Mouse (Mus musculus) hindbrain, postnatal 0 days (tissue): ENCODE results near the gene Eif4g2. TPM values are rescaled to one million over a fixed set of nuclear protein-coding genes. Genes with fewer than 3 reads are reported as not detected.

Experiments used
- ATAC-seq: fragments of 200-750 bp; cut with Nextera tagmentation; 2 replicates; pipeline ENCODE4 v1.8.0; 2017; ENCODE audit warnings: mild to moderate bottlenecking, moderate TSS enrichment, moderate library complexity
- DNase-seq: peaks from one replicate; pipeline ENCODE4 v3.0.0-alpha.2; 2015; ENCODE audit warnings: low spot score
- H3K27ac ChIP-seq: fragments of 300-500 bp; sonication (generic); 2 replicates; pipeline ENCODE4 v1.5.1; 2014; ENCODE audit warnings: mild to moderate bottlenecking
- H3K27me3 ChIP-seq: fragments of 300-500 bp; sonication (generic); 2 replicates; pipeline ENCODE4 v1.6.1; 2014; ENCODE audit warnings: low read length, mixed read lengths; ENCODE audit not compliant: insufficient read depth
- H3K36me3 ChIP-seq: fragments of 300-500 bp; sonication (generic); 2 replicates; pipeline ENCODE4 v1.6.1; 2014; ENCODE audit warnings: low read length, mixed read lengths; ENCODE audit not compliant: insufficient read depth
- H3K4me1 ChIP-seq: fragments of 300-500 bp; sonication (generic); 2 replicates; pipeline ENCODE4 v1.6.1; 2014; ENCODE audit warnings: antibody characterized with exemption, low read length, mixed read lengths; ENCODE audit not compliant: insufficient read depth
- H3K4me2 ChIP-seq: fragments of 300-500 bp; sonication (generic); 2 replicates; pipeline ENCODE4 v1.6.1; 2014; ENCODE audit warnings: low read depth, mild to moderate bottlenecking, low read length, moderate library complexity, mixed read lengths
- H3K4me3 ChIP-seq: fragments of 300-500 bp; sonication (generic); 2 replicates; pipeline ENCODE4 v1.5.1; 2014; ENCODE audit warnings: low read length
- H3K9ac ChIP-seq: fragments of 300-500 bp; sonication (generic); replicated peaks from 2 replicates; pipeline ENCODE4 v1.6.1; 2014; ENCODE audit warnings: mild to moderate bottlenecking, low read length, moderate library complexity, mixed read lengths
- H3K9me3 ChIP-seq: fragments of 300-500 bp; sonication (generic); 2 replicates; pipeline ENCODE4 v1.6.1; 2016; ENCODE audit warnings: low read length, mixed read lengths
- CTCF ChIP-seq: IDR thresholded peaks from 2 replicates; pipeline ENCODE4 v1.5.1; 2016; ENCODE audit warnings: antibody characterized with exemption, control low read depth, low read depth
- WGBS: fragments of 180-500 bp; shearing (Covaris S2); extraction: QIAGEN DNeasy Blood & Tissue Kit; methylation state at CpG from one replicate; pipeline ENCODE4 v1.1.7; 2014; 5-methylcytosine and 5-hydroxymethylcytosine counted together
- polyA plus RNA-seq: library from polyadenylated mRNA; unstranded; fragments of >200 nt; fragmentation: Nextera tagmentation; extraction: Ambion mirVana; gene quantifications from 2 replicates; pipeline ENCODE4 v1.2.1, GENCODE M21; 2015
- total RNA-seq: library from RNA; depleted of rRNA; stranded (reverse); fragments of >200 nt; gene quantifications from 2 replicates; pipeline ENCODE4 v1.2.3, GENCODE M21; 2014

Eif4g2 gene
- total and polyA plus RNA-seq, 2 experiments from 2014 or later: 322 to 761 TPM

DNA sequence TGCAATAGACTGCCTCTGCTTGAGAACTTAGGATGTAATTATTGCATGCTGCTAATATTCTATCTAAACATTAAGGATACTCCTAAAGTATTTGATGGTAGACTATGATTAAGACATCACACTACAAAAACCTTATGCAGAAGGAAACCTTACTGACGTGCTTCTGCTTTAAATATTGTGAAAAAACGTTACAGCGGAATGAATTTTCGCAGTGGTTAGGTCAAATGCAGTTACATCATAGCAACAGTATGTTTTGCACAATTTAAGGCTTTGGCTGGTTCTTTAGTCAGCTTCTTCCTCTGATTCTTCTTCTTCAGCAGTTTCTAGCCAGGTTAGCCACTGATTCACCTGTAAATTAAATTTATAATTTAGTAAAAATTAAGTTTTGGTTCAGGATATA is 10.4 kb downstream of the Eif4g2 start:
- no peak for DNase-seq
- Histone ChIP-seq H3K4me3 (no peak overlapping the region), H3K27me3 (no peaks in the 10 kb centered on the region), H3K9me3 (0 out of 2 replicates have a peak, but pooled peaks cover 4% of the 10 kb centered on the region), H3K9ac (no peak overlapping the region), H3K4me2 (no peak overlapping the region), H3K27ac (no peak overlapping the region), H3K4me1 (no peaks in the 10 kb centered on the region), H3K36me3 (peaks cover 82% of the 10 kb centered on the region)
- 90% methylated on average over 4 of the region's 4 CpGs for WGBS
- no peak for TF ChIP-seq CTCF
- ATAC-seq: no peak

DNA sequence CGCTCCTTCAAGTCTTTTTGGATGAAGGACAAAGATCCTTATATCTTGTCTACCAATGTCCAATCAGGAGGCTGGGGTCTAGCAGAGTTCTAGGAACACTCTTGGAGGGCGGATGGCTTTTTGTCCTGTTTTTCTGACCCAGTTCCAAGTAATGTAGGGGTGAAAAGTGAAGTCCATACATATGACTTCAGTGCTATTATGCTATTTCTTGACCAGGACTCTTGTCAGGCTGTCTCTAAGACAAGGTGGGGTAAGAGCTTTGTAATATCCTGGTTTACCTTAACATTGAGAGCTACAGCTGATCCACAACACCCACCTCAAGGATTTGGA is 12.7 kb downstream of the Eif4g2 start:
- no peaks in the 10 kb centered on the region for H3K4me1 ChIP-seq
- H3K9me3 ChIP-seq: 0 out of 2 replicates have a peak, but pooled peaks cover 4% of the 10 kb centered on the region
- no peak overlapping the region for H3K9ac ChIP-seq
- H3K4me3 ChIP-seq: no peak overlapping the region
- TF ChIP-seq CTCF: no peak
- no peak for ATAC-seq
- H3K4me2 ChIP-seq: no peak overlapping the region
- peaks cover 63% of the 10 kb centered on the region for H3K36me3 ChIP-seq
- no peak for DNase-seq
- no peaks in the 10 kb centered on the region for H3K27me3 ChIP-seq
- no peak overlapping the region for H3K27ac ChIP-seq
- 95% methylated on average over 2 of the region's 2 CpGs for WGBS

DNA sequence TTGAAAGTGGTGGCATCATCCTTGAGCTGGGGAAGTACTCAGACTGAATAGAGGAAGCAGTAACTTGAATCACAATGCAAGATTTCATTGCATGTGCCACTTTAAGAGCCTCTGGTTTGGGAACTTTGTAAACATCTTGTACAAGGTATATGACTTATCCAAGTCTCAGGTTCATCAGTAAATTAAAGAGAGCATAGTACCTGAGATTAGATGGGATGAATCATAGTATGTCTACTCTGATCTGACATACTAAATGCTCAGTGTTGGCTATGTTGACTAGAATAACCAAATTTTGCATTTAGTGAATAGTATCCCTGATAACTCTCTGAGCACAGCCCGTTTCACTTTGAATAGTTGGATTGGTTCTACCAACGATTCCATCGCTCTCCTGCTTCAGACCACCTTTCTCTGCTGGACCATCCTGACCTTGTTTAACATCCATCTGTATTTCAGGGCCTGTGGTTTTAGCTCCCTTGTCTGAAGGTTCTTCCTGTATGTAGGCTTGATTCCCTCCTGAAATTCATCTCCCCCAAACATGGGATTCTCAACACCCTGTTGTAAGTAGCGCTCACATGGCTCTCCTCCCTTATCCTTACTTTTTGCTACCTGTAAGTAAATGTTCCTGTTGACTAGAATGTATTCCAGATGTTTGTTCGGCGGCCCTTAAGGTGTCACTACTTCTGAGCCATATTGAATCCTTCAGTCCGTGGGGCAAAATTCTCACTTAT is 13.2 kb downstream of the Eif4g2 start:
- H3K4me3 ChIP-seq: no peak overlapping the region
- no peak overlapping the region for H3K9ac ChIP-seq
- ATAC-seq (no peak), DNase-seq (no peak)
- H3K9me3 ChIP-seq: 0 out of 2 replicates have a peak, but pooled peaks cover 4% of the 10 kb centered on the region
- H3K36me3 ChIP-seq: peaks cover 58% of the 10 kb centered on the region
- no peaks in the 10 kb centered on the region for H3K27me3 ChIP-seq
- no peak for TF ChIP-seq CTCF
- H3K27ac ChIP-seq: no peak overlapping the region
- no peaks in the 10 kb centered on the region for H3K4me1 ChIP-seq
- no peak overlapping the region for H3K4me2 ChIP-seq
- WGBS: 93% methylated on average over 7 of the region's 7 CpGs

DNA sequence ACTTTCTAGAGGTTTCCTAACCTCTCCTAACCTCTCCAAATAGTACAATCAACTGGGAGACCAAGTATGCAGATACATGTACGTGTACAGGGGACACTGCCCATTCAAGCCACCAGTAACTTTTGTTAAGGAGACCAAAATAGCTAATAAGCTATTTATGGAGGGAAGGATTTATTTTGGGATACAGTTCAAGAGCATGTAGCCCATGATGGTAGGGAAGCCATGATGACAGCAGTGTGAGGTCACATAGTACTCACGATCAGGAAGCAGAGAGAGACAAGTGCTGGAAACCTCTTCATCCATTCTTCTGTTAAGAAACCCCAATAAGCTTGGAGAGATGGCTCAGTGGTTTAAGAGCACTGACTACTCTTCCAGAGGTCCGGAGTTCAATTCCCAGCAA is 14.6 kb downstream of the Eif4g2 start:
- Histone ChIP-seq H3K4me1 (no peaks in the 10 kb centered on the region), H3K9ac (no peak overlapping the region), H3K27me3 (no peaks in the 10 kb centered on the region), H3K36me3 (peaks cover 45% of the 10 kb centered on the region), H3K9me3 (0 out of 2 replicates have a peak, but pooled peaks cover 4% of the 10 kb centered on the region), H3K4me2 (no peak overlapping the region), H3K4me3 (no peak overlapping the region), H3K27ac (no peak overlapping the region)
- TF ChIP-seq CTCF: no peak
- 95% methylated on average over 3 of the region's 3 CpGs for WGBS
- no peak for ATAC-seq
- DNase-seq: no peak

DNA sequence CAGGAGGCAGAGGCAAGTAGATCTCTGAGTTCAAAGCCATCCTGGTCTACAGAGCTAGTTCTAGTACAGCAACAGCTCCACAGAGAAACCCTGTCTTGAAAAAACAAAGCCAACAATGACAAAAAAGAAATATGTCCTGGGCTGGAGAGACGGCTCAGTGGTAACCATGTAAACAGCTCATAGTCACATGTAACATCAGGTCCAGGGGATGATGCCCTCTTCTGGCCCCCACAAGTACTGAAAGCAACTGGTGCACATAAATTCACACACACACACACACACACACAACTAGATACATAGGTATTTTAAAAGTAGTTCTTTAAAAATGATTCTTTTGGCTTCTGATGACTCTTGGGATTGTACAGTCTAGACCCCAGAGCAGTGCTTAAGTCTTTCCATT is 19.9 kb downstream of the Eif4g2 start:
- ATAC-seq: no peak
- Histone ChIP-seq H3K27me3 (no peaks in the 10 kb centered on the region), H3K4me3 (no peak overlapping the region), H3K4me1 (no peaks in the 10 kb centered on the region), H3K27ac (no peak overlapping the region), H3K36me3 (peaks cover 5% of the 10 kb centered on the region), H3K4me2 (no peak overlapping the region), H3K9ac (no peak overlapping the region), H3K9me3 (0 out of 2 replicates have a peak, but pooled peaks cover 4% of the 10 kb centered on the region)
- no peak for DNase-seq
- WGBS: 84% methylated on average over 1 of the region's 1 CpGs
- TF ChIP-seq CTCF: no peak

DNA sequence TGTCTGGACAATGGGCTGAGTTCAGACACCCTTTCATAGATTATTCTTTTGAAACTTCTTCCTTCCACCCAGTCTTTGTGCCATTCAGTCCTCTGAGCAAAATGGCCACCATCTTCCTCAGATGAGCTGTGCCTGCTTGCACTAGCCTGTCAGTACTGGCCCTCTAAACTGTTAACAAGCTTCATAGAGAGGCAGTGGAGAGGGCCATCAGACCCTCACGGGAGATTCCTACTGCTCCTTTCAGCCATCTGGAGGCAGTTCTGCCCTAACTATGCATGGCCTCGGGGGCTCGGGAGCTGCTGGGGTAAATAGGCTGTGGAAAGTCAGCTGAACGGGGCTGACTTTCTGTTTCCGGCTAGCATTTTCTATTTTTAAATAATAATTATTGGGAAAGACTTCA is 23.3 kb downstream of the Eif4g2 start:
- DNase-seq (no peak), ATAC-seq (no peak)

DNA sequence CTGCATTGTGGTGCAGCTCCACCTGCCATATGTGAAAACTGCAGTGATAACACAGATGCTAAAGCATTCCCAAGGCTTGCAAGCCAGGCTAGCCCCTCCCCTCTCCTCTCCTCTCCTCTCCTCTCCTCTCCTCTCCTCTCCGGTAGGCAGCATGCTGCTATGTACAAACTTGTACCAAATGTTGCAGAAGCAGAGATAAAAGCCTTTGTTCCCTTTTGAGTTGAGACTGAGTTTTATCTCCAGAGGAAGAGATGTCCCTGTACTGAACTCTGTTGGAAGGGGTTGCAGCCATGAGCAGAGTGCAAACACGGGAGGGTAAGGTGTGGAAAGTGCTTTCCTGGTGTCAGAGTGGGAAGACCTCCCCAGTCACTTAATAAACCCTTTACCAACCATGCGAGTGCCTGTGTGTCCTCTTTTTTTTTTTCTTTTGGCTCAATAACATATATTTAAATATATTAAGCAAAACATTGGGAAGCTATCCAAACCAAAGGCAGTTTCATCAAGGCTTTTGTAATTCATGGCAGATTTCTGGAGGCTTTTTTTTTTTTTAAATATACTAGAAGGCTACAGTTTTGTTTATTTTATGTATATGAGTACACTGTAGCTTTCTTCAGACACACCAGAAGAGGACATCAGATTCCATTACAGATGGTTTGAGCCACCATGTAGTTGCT is 26.7 kb downstream of the Eif4g2 start:
- Histone ChIP-seq H3K4me3 (no peak overlapping the region), H3K9me3 (no peaks in the 10 kb centered on the region), H3K27me3 (no peaks in the 10 kb centered on the region), H3K9ac (no peak overlapping the region), H3K4me2 (no peak overlapping the region), H3K36me3 (peaks cover 50% of the 10 kb centered on the region), H3K27ac (no peak overlapping the region), H3K4me1 (no peaks in the 10 kb centered on the region)
- 82% methylated on average over 3 of the region's 3 CpGs for WGBS
- no peak for TF ChIP-seq CTCF
- no peak for DNase-seq
- no peak for ATAC-seq

More for the DNA sequence above, 23.3 kb downstream of the Eif4g2 start:
- Histone ChIP-seq H3K4me3 (no peak overlapping the region), H3K9ac (no peak overlapping the region), H3K36me3 (peaks cover 18% of the 10 kb centered on the region), H3K27me3 (no peaks in the 10 kb centered on the region), H3K9me3 (no peaks in the 10 kb centered on the region), H3K27ac (0 out of 2 replicates have a peak overlapping the region, but pooled peaks have one; percentile 11), H3K4me1 (no peaks in the 10 kb centered on the region), H3K4me2 (no peak overlapping the region)
- TF ChIP-seq CTCF: no peak
- 53% methylated on average over 5 of the region's 5 CpGs for WGBS
